9 mouse cellular contexts compared by ENCODE assay signal in genomic region chr16:94123247-94123646, GRCm38 (mm10). TPM values are rescaled to one million over a fixed set of nuclear protein-coding genes. Genes with fewer than 3 reads are reported as not detected.
A peak's percentile ranks its signal among the peaks of the same experiment; 100 is the strongest.
DNase-seq lines count a peak whose midpoint lies in the region; ATAC-seq lines count a peak whose summit lies in the region.
"Had no signal": no experiment of that assay in that cellular context is flagged by ENCODE, and none has a peak within 500 bp of the region (broad histone marks: within the 10 kb centered on the region; RNA-seq: fewer than 3 reads in every experiment).

No protein-coding gene starts in this region.

- no peaks in the 10 kb centered on the region for H3K36me3 ChIP-seq in forebrain, embryonic 11.5 days (ENCODE audit: control insufficient read depth, insufficient read depth, low read length)
- H3K36me3 ChIP-seq in forebrain, embryonic 10.5 days (replicated peaks), result no peaks in the 10 kb centered on the region
- H3K36me3 ChIP-seq in midbrain, embryonic 16.5 days (ENCODE audit: control insufficient read depth, insufficient read depth, low read length), result no peaks in the 10 kb centered on the region
- no peaks in the 10 kb centered on the region for H3K36me3 ChIP-seq in midbrain, embryonic 15.5 days (replicated peaks)

- H3K9ac ChIP-seq in forebrain, embryonic 11.5 days (ENCODE audit: low read length), result no peak overlapping the region
- H3K9ac ChIP-seq in midbrain, embryonic 16.5 days (ENCODE audit: low read depth, low read length), result no peak overlapping the region
- H3K9ac ChIP-seq in midbrain, embryonic 15.5 days, result no peak overlapping the region

- H3K27me3 ChIP-seq in forebrain, embryonic 11.5 days (ENCODE audit: control insufficient read depth, insufficient read depth, low read length), result peaks cover 42% of the 10 kb centered on the region
- H3K27me3 ChIP-seq in forebrain, embryonic 10.5 days (ENCODE audit: poor library complexity, severe bottlenecking), result peaks cover 96% of the 10 kb centered on the region
- H3K27me3 ChIP-seq in midbrain, embryonic 16.5 days (ENCODE audit: control insufficient read depth, insufficient read depth, low read depth, low read length), result peaks cover 57% of the 10 kb centered on the region
- H3K27me3 ChIP-seq in midbrain, embryonic 15.5 days (replicated peaks), result peaks cover 75% of the 10 kb centered on the region

- peaks cover 9% of the 10 kb centered on the region; the same call in 1 of the 2 replicates for H3K4me1 ChIP-seq in forebrain, embryonic 11.5 days (replicated peaks; ENCODE audit: control insufficient read depth, insufficient read depth, low read length)
- peaks cover 41% of the 10 kb centered on the region for H3K4me1 ChIP-seq in forebrain, embryonic 10.5 days
- H3K4me1 ChIP-seq in midbrain, embryonic 16.5 days (ENCODE audit: control insufficient read depth, insufficient read depth, low read length), result peaks cover 11% of the 10 kb centered on the region
- peaks cover 14% of the 10 kb centered on the region for H3K4me1 ChIP-seq in midbrain, embryonic 15.5 days

- no peak for ATAC-seq in forebrain, embryonic 11.5 days (replicated peaks; ENCODE audit: low FRiP score)
- peak; percentile 46; the same call in 1 of the 2 replicates for ATAC-seq in midbrain, embryonic 16.5 days
- ATAC-seq in midbrain, embryonic 15.5 days (replicated peaks), result no peak

- H3K4me3 ChIP-seq in forebrain, embryonic 11.5 days (ENCODE audit: low read depth, low read length), result no peak overlapping the region
- no peak overlapping the region for H3K4me3 ChIP-seq in forebrain, embryonic 10.5 days
- no peak overlapping the region for H3K4me3 ChIP-seq in midbrain, embryonic 16.5 days (ENCODE audit: low read depth, low read length)
- no peak overlapping the region for H3K4me3 ChIP-seq in midbrain, embryonic 15.5 days

- no peak overlapping the region for H3K4me2 ChIP-seq in forebrain, embryonic 11.5 days (ENCODE audit: low read depth, low read length, severe bottlenecking)
- no peak overlapping the region for H3K4me2 ChIP-seq in midbrain, embryonic 16.5 days (ENCODE audit: low read length)
- H3K4me2 ChIP-seq in midbrain, embryonic 15.5 days, result no peak overlapping the region

- H3K27ac ChIP-seq in forebrain, embryonic 11.5 days (ENCODE audit: low read depth, low read length), result no peak overlapping the region
- no peak overlapping the region for H3K27ac ChIP-seq in forebrain, embryonic 10.5 days
- H3K27ac ChIP-seq in midbrain, embryonic 16.5 days (ENCODE audit: low read length), result no peak overlapping the region
- no peak overlapping the region for H3K27ac ChIP-seq in midbrain, embryonic 15.5 days

- 87% methylated on average over 11 of the region's 11 CpGs for WGBS in forebrain, embryonic 11.5 days
- WGBS in forebrain, embryonic 10.5 days, result 88% methylated on average over 11 of the region's 11 CpGs
- WGBS in midbrain, embryonic 16.5 days, result 69% methylated on average over 11 of the region's 11 CpGs
- WGBS in midbrain, embryonic 15.5 days, result 73% methylated on average over 11 of the region's 11 CpGs

- DNase-seq in forebrain, embryonic 11.5 days (ENCODE audit: low spot score), result peak; percentile 49
- no peak for DNase-seq in forebrain, embryonic 10.5 days (ENCODE audit: extremely low spot score, low spot score)
- DNase-seq in cerebellum, postnatal 14 days, result peak; percentile 86 to 89
- DNase-seq in lung, postnatal 10 days, result peak; percentile 25
- DNase-seq in liver, result no peak
- no peak for DNase-seq in thymus, adult 18-20 months

- no peaks in the 10 kb centered on the region for H3K9me3 ChIP-seq in forebrain, embryonic 11.5 days (ENCODE audit: control insufficient read depth, low read length)
- H3K9me3 ChIP-seq in forebrain, embryonic 10.5 days, result no peaks in the 10 kb centered on the region
- H3K9me3 ChIP-seq in midbrain, embryonic 16.5 days (replicated peaks; ENCODE audit: control insufficient read depth, low read length, poor library complexity, severe bottlenecking), result no peaks in the 10 kb centered on the region
- no peaks in the 10 kb centered on the region for H3K9me3 ChIP-seq in midbrain, embryonic 15.5 days

RNA-seq across cellular contexts. Expression of gene Sim2, which starts 38.5 kb away (rescaled TPM):
- polyA plus RNA-seq in forebrain, embryonic 11.5 days (2014; fragmentation: Nextera tagmentation; extraction: Ambion mirVana), result 1.2 and 1.3 TPM in 2 replicates
- polyA plus RNA-seq in forebrain, embryonic 10.5 days (2016; fragmentation: Nextera tagmentation; extraction: Ambion mirVana), result 0.04 and 0.14 TPM in 2 replicates
- 0.10 and 0.14 TPM in 2 replicates for polyA plus RNA-seq in midbrain, embryonic 16.5 days (2015; fragmentation: Nextera tagmentation; extraction: Ambion mirVana)
- polyA plus RNA-seq in midbrain, embryonic 15.5 days (2015; fragmentation: Nextera tagmentation; extraction: Ambion mirVana), result 0.06 and 0.25 TPM in 2 replicates
- polyA plus RNA-seq: liver, adult 2 months had no signal

Comparison
In these comparisons a context has a peak if more than half of its experiments do, and no peak if none do; other contexts are left out.
1. DNase-seq: peak in forebrain, embryonic 11.5 days (single experiment), cerebellum, postnatal 14 days (2 of 2) and lung, postnatal 10 days (single experiment); none in forebrain, embryonic 10.5 days (single experiment), liver (single experiment) and thymus, adult 18-20 months (0 of 2).